Mouse (Mus musculus): ENCODE results near the gene Tmem53. TPM values are rescaled to one million over a fixed set of nuclear protein-coding genes. Genes with fewer than 3 reads are reported as not detected.

The Tmem53 gene
- polyA plus RNA-seq, 1 experiment from 2014 or later = 6.9 TPM

DNA sequence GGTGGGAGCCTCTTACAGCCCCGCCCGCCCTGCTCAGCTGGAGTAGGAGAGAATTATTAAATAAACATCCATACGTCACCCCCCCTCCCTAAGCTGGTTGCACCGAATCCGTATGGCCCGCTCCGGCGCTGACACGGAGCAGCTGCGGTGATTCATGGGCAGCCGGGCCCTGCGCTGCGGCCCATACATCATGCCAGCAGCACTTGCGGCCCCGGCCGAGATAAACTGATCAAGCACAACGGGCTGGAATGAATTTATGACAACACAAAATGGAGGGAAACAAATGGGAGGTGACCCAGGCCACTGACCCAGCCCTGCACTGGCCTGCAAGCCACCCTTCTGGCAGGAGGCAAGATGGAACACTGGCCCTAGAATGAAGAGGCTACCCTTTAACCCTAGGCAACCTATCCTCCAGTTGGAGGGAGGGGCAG lies 24.5 kb downstream of the Tmem53 start:
- Histone ChIP-seq H3K9ac (ENCODE audit: low read length) (no peak overlapping the region), H3K4me3 (ENCODE audit: low read depth, low read length) (no peak overlapping the region), H3K36me3 (ENCODE audit: control insufficient read depth, insufficient read depth, low read length) (peaks cover 30% of the 10 kb centered on the region), H3K9me3 (ENCODE audit: control insufficient read depth, low read length) (peaks cover 2% of the 10 kb centered on the region; the same call in 1 of the 2 replicates), H3K27me3 (ENCODE audit: control insufficient read depth, insufficient read depth, low read length) (no peaks in the 10 kb centered on the region), H3K4me2 (ENCODE audit: low read depth) (no peak overlapping the region), H3K27ac (ENCODE audit: low read depth, low read length) (peak overlapping the region; percentile 60; the same call in 1 of the 2 replicates), H3K4me1 (ENCODE audit: control insufficient read depth, insufficient read depth, low read length) (peaks cover 25% of the 10 kb centered on the region)
- ATAC-seq (ENCODE audit: insufficient read depth, low FRiP score, low TSS enrichment) (peak; percentile 46; the same call in 1 of the 2 replicates), DNase-seq (ENCODE audit: low spot score) (peak; percentile 58)
- 65% methylated on average over 17 of the region's 17 CpGs for WGBS

DNA sequence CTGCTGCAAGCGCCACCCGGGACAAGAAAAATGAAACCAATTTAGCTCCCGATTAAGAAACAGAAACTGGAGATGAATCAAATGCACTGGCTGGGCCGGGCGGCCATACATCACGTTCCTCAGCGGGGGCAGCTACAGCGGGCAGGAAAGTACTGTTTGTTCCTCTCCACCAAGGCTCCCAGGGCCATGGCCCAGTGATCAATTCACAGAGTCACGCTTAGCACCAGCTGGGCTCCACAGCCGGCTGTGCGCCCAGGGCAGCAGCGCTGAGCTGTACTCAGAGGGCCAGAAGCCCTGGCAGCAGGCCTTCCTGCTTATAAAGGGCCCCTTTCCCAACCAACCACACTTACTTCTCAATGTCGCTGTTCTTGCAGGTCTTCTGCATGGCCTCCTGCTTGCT lies 25.3 kb downstream of the Tmem53 start:
- Histone ChIP-seq H3K4me2 (ENCODE audit: low read depth) (no peak overlapping the region), H3K27ac (ENCODE audit: low read depth, low read length) (peak overlapping the region; percentile 60), H3K9ac (ENCODE audit: low read length) (no peak overlapping the region), H3K36me3 (ENCODE audit: control insufficient read depth, insufficient read depth, low read length) (peaks cover 30% of the 10 kb centered on the region), H3K4me1 (ENCODE audit: control insufficient read depth, insufficient read depth, low read length) (peaks cover 25% of the 10 kb centered on the region), H3K27me3 (ENCODE audit: control insufficient read depth, insufficient read depth, low read length) (no peaks in the 10 kb centered on the region), H3K4me3 (ENCODE audit: low read depth, low read length) (no peak overlapping the region), H3K9me3 (ENCODE audit: control insufficient read depth, low read length) (peaks cover 2% of the 10 kb centered on the region; the same call in 1 of the 2 replicates)
- 76% methylated on average over 13 of the region's 13 CpGs for WGBS
- ATAC-seq (ENCODE audit: insufficient read depth, low FRiP score, low TSS enrichment) (no peak), DNase-seq (ENCODE audit: low spot score) (peak; percentile 44)

DNA sequence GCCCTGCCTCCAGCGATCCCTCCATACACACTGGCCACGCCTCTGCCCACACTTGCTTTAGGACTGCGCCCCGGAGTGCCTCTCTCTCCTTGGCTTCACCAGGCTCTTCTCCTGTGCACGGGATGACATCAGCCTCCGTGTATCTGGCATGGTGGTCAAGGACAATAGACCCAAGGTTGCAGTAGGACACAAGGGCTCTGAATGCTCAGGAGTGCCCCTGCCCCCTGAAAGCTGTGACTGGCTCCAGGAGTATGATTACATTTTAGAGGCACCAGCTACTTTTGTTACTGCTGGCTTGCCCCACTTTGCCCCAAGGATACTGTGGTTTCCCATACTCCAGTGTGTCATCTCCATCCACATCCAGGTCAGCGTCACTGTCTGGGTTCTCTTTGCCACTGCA lies 25.9 kb downstream of the Tmem53 start:
- peaks cover 2% of the 10 kb centered on the region; the same call in 1 of the 2 replicates for H3K9me3 ChIP-seq (ENCODE audit: control insufficient read depth, low read length)
- H3K4me3 ChIP-seq (ENCODE audit: low read depth, low read length) = no peak overlapping the region
- DNase-seq (ENCODE audit: low spot score) (no peak), ATAC-seq (ENCODE audit: insufficient read depth, low FRiP score, low TSS enrichment) (no peak)
- H3K4me2 ChIP-seq (ENCODE audit: low read depth) = no peak overlapping the region
- H3K4me1 ChIP-seq (ENCODE audit: control insufficient read depth, insufficient read depth, low read length) = peaks cover 19% of the 10 kb centered on the region
- H3K36me3 ChIP-seq (ENCODE audit: control insufficient read depth, insufficient read depth, low read length) = peaks cover 30% of the 10 kb centered on the region
- no peak overlapping the region for H3K27ac ChIP-seq (ENCODE audit: low read depth, low read length)
- 85% methylated on average over 7 of the region's 7 CpGs for WGBS
- no peaks in the 10 kb centered on the region for H3K27me3 ChIP-seq (ENCODE audit: control insufficient read depth, insufficient read depth, low read length)
- H3K9ac ChIP-seq (ENCODE audit: low read length) = no peak overlapping the region

DNA sequence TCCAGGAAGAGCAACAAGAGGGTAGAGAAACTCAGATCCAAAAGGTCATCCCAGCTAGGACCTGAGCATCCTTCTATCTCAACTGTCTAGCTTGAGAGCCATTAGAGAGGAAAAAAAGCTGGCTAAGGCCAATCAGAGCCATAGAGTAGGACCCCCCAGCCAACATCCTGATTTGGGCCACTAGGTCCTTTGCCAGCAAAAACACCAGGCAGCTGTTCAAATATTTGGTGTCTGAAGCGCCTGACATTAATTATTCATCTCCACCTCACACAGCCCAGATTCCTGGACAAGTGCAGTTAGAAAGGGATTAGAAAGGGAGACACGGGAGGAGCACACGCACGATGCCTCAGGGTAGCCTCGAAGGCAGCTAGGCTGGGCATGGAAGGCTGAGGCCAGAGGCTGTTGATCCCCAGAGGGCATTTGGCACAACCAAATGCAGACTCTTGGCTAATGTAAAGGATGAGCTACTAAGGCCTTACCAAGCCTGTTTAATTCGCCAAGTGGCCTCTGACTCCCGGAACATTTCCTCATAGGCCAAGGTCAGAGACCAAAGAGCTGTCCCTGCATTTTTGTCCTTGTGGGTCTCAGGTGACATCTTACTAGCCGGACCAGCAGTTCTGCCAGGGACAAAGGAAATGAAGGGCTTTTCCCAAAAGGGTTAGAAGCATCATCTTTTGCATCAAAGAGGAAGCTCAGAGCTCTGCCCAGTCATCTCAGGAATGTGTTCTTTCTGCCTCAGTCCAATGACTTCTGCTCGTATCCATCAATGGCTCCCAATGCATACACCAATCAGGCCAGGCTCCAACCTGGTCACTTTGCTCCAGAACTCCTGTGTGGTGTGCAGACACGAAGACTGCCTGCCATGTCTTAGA lies 26.9 kb downstream of the Tmem53 start:
- Histone ChIP-seq H3K27ac (ENCODE audit: low read depth, low read length) (no peak overlapping the region), H3K36me3 (ENCODE audit: control insufficient read depth, insufficient read depth, low read length) (peaks cover 28% of the 10 kb centered on the region), H3K4me1 (ENCODE audit: control insufficient read depth, insufficient read depth, low read length) (peaks cover 22% of the 10 kb centered on the region), H3K9ac (ENCODE audit: low read length) (no peak overlapping the region), H3K27me3 (ENCODE audit: control insufficient read depth, insufficient read depth, low read length) (no peaks in the 10 kb centered on the region), H3K4me2 (ENCODE audit: low read depth) (no peak overlapping the region), H3K9me3 (ENCODE audit: control insufficient read depth, low read length) (peaks cover 2% of the 10 kb centered on the region; the same call in 1 of the 2 replicates), H3K4me3 (ENCODE audit: low read depth, low read length) (no peak overlapping the region)
- 66% methylated on average over 10 of the region's 10 CpGs for WGBS
- DNase-seq (ENCODE audit: low spot score) (no peak), ATAC-seq (ENCODE audit: insufficient read depth, low FRiP score, low TSS enrichment) (no peak)

DNA sequence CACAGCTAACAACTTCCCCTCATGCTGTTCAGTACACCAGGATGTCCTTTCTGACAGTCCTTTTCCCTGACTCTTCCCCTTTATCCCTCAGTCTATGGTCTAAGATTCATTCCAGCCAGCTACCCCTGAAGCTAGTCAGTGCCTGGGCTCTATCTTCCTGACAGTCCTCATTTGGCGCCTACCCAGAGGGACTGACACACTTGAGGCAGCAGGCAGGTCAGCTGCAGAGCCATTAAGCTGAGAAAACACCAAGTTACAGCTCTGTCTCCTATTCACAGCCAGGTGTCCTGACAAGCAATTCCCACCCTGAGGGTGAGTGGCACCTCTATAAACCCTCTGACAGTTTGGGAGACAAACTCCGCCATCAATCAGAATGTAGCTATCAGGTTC lies 27.5 kb downstream of the Tmem53 start:
- Histone ChIP-seq H3K9me3 (ENCODE audit: control insufficient read depth, low read length) (peaks cover 2% of the 10 kb centered on the region; the same call in 1 of the 2 replicates), H3K27ac (ENCODE audit: low read depth, low read length) (no peak overlapping the region), H3K4me2 (ENCODE audit: low read depth) (no peak overlapping the region), H3K27me3 (ENCODE audit: control insufficient read depth, insufficient read depth, low read length) (no peaks in the 10 kb centered on the region), H3K9ac (ENCODE audit: low read length) (no peak overlapping the region), H3K36me3 (ENCODE audit: control insufficient read depth, insufficient read depth, low read length) (peaks cover 23% of the 10 kb centered on the region), H3K4me3 (ENCODE audit: low read depth, low read length) (no peak overlapping the region), H3K4me1 (ENCODE audit: control insufficient read depth, insufficient read depth, low read length) (peaks cover 28% of the 10 kb centered on the region)
- DNase-seq (ENCODE audit: low spot score) (no peak), ATAC-seq (ENCODE audit: insufficient read depth, low FRiP score, low TSS enrichment) (no peak)
- 61% methylated on average over 2 of the region's 2 CpGs for WGBS

DNA sequence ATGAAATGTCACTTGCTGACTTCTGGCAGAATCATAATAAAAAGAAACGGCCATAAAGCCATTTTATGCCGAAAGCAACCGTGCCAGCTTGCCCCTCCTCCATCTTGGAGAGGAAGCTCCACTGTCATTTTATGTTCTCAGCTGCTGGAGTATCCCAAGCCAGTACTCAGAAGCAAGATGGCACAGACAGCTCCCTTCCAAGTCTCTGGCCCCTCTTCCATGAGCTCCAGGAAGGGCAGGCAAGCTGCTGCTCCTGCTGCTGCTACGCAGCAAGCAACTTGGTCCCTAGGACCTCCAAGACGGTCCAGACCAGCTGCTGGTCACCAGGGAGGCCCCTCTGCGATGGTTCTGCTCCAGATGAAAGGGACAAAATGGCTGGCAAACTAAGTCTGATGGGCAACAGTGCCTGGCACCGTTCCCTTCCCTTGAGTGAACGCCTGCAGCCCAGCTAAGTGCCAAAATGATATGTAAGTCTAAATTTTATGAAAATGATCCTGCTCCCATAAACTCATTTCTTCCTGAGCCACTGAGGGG lies 28.7 kb downstream of the Tmem53 start:
- 74% methylated on average over 8 of the region's 8 CpGs for WGBS
- Histone ChIP-seq H3K9ac (ENCODE audit: low read length) (no peak overlapping the region), H3K27me3 (ENCODE audit: control insufficient read depth, insufficient read depth, low read length) (no peaks in the 10 kb centered on the region), H3K4me2 (ENCODE audit: low read depth) (no peak overlapping the region), H3K4me3 (ENCODE audit: low read depth, low read length) (no peak overlapping the region), H3K36me3 (ENCODE audit: control insufficient read depth, insufficient read depth, low read length) (peaks cover 18% of the 10 kb centered on the region), H3K4me1 (ENCODE audit: control insufficient read depth, insufficient read depth, low read length) (peaks cover 39% of the 10 kb centered on the region), H3K9me3 (ENCODE audit: control insufficient read depth, low read length) (no peaks in the 10 kb centered on the region), H3K27ac (ENCODE audit: low read depth, low read length) (no peak overlapping the region)
- ATAC-seq (ENCODE audit: insufficient read depth, low FRiP score, low TSS enrichment) (no peak), DNase-seq (ENCODE audit: low spot score) (no peak)

DNA sequence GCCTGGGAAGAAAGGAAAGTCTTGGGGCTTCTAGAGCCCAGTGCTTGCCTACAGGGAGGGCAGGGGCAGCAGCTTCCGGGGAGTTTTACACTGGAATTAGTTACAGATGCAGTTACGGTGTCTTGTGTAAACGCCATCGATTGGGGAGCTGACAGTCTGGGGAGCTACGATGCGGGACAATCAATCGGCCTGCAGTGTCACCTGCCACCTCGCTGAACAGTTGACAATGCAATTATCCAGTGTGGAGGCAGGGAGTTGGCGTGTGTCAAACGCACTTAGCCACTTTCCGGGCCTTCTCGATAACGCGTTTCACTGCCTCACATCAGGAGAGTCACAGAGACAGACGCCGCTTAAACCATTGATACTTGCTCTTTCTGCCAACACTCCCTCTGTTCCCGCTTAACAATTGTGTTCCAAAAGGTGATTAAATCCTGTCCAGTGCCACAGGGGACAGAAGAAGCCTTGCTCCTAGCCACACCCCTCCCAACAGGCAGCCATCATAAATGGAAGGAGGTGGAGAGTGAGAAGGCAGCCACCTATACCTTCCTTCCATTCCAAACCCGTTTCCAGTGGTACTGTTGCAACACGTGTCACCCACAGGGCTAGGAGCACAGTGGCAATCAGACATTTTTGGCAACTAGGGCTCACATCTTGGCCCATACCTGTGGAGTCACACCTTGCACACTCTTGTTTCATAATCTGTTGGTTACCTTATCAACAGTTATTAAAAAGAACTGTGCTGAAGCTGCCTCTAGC lies 29.5 kb downstream of the Tmem53 start:
- H3K9ac ChIP-seq (ENCODE audit: low read length) = no peak overlapping the region
- DNase-seq (ENCODE audit: low spot score) = no peak
- WGBS = 35% methylated on average over 19 of the region's 19 CpGs

DNA sequence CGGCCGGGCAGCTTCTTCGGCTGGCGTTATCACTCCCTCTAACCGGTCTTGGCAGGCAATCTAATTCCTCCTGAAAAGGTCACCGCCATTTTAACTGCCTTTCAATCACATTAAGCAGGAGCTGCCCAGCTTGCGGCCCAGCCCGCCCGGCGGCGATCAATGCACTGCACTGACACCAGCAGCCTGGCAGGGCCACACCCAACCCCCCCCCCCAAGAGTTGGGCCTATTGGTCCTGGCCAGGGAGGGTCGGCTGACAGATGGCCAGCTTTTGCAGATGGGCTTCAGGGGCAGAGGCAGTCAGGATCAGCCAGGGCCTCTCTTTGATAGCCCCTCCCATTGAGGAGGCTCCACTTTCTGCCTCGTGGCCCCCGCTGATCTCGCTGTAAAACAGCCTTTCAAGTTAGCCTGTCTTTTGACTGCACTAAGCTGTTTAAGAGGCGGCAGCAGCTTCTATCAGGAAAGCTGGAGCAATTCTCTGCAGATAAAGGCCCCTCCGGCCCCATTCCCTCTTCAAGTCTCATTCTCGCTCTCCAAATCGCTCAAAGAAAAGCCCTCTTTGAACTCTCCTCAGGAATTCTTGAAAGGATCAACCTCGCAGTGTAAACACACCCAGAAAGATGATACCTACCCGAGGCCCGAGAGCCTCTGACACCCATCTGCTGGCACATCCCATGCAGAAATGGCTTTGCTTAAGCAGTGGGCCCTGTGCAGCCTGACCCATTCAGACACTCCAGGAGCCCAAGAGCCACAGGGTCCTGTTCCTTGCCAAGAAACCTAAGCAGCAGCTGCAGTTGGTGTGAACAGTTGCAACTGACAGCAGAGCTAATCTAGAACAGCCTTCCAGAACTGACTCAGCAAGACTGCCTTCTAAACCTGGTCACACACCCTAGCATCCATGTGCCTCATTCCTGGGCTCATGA lies 31.8 kb downstream of the Tmem53 start:
- Histone ChIP-seq H3K4me2 (ENCODE audit: low read depth) (no peak overlapping the region), H3K27ac (ENCODE audit: low read depth, low read length) (peak overlapping the region; percentile 63), H3K36me3 (ENCODE audit: control insufficient read depth, insufficient read depth, low read length) (peaks cover 12% of the 10 kb centered on the region), H3K9ac (ENCODE audit: low read length) (no peak overlapping the region), H3K4me1 (ENCODE audit: control insufficient read depth, insufficient read depth, low read length) (peaks cover 43% of the 10 kb centered on the region), H3K9me3 (ENCODE audit: control insufficient read depth, low read length) (no peaks in the 10 kb centered on the region), H3K4me3 (ENCODE audit: low read depth, low read length) (no peak overlapping the region), H3K27me3 (ENCODE audit: control insufficient read depth, insufficient read depth, low read length) (no peaks in the 10 kb centered on the region)
- DNase-seq (ENCODE audit: low spot score) = peak; percentile 68
- WGBS = 6% methylated on average over 22 of the region's 22 CpGs
- peak; percentile 62 for ATAC-seq (ENCODE audit: insufficient read depth, low FRiP score, low TSS enrichment)

More for the DNA sequence above, 29.5 kb downstream of the Tmem53 start:
- Histone ChIP-seq H3K27me3 (ENCODE audit: control insufficient read depth, insufficient read depth, low read length) (no peaks in the 10 kb centered on the region), H3K36me3 (ENCODE audit: control insufficient read depth, insufficient read depth, low read length) (peaks cover 16% of the 10 kb centered on the region), H3K4me3 (ENCODE audit: low read depth, low read length) (no peak overlapping the region), H3K27ac (ENCODE audit: low read depth, low read length) (no peak overlapping the region), H3K4me1 (ENCODE audit: control insufficient read depth, insufficient read depth, low read length) (peaks cover 42% of the 10 kb centered on the region), H3K9me3 (ENCODE audit: control insufficient read depth, low read length) (no peaks in the 10 kb centered on the region), H3K4me2 (ENCODE audit: low read depth) (no peak overlapping the region)
- no peak for ATAC-seq (ENCODE audit: insufficient read depth, low FRiP score, low TSS enrichment)

All from neural tube, embryonic 11.5 days (tissue).